Mouse (Mus musculus): Measurements from ENCODE around the gene Olfr1450.

DNA sequence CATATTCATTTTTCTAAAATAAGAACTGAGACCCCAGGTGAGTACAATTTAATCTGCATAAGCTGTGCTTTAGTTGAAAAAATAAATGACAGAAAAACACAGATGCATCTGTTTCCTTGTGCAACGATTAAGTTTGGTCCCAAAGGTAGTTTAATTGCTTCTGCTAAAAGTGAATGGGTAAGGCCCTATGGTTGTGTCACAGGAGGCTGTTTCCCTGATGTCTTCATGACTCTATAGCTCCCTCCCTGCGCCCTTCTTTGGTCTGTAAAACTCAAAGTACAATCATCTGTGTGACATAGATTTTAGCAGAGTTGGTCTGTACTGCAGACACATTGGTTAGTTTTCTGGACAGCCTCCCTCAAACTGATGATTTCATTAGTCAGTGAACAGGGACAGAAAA, 44.7 kb downstream of the Olfr1450 start, which contains the start of gene Olfr1451:
- TF ChIP-seq CTCF (IDR thresholded peaks at IDR 0.05; ENCODE audit: borderline replicate concordance, insufficient read depth, low read depth, low read length) (no peak), POLR2A (IDR thresholded peaks at IDR 0.05; ENCODE audit: borderline replicate concordance, insufficient read depth, low read length) (no peak)

All from cerebellum, adult 2 months (tissue).